Mouse (Mus musculus): ENCODE data around the gene Eya2. TPM values are rescaled to one million over a fixed set of nuclear protein-coding genes. Genes with fewer than 3 reads are reported as not detected.
A peak's percentile ranks its signal among the peaks of the same experiment; 100 is the strongest.

The Eya2 gene
- total RNA-seq, 2 experiments from 2014 or later = 3.7 to 5.1 TPM

- no peak for DNase-seq
- intact Hi-C loops (cut with DNase I; ENCODE audit: low total_unique reads) = no loop called here
These were observed 153.6 kb downstream of the Eya2 start for GRCm38 (mm10) chr2:165748426-165748825.

DNA sequence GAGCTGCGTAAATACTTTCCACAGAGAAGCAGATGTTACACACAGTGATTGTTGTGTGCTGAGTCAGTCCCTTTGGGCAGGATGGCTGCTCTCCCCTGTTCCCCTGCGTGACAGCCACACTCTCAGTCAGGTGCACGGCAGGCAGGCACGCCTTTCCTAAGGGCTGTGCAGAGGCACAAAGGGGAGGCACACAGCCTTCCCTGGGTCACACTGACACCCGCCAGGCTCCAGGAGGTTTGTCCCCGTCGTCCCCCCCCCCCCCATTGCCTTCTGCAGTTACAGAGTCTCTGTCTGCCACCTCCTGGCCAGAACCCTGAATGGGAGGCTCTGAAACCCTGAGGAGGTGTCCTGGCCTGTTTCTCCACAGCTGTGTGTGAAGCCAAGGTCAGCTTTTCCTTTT is 156.2 kb downstream of the Eya2 start:
- DNase-seq = peak; percentile 38
- intact Hi-C loops (cut with DNase I; ENCODE audit: low total_unique reads) = loop anchor here (2.0 kb wide), 1 partner anchor 218 kb away; no protein-coding TSS in a partner anchor

DNA sequence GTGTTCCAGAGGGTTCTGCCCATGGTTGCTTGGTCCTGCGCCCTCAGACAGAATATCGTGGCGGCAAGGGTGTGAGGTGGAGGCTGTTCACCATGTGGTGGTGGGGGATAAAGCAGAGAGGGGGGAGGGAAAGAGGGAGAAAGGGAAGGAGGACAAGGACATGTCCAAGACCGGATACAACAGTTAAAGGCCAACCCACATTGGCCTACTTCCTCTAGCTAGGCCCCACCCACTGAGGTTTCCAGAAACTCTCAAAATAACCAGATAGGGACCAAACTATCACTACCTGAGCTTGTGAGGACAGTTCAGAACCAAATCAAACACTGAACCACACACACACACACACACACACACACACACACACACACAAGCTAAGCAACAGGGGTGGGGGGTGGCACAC is 157.9 kb downstream of the Eya2 start:
- no peak for DNase-seq
- intact Hi-C loops (cut with DNase I; ENCODE audit: low total_unique reads) = no loop called here

DNA sequence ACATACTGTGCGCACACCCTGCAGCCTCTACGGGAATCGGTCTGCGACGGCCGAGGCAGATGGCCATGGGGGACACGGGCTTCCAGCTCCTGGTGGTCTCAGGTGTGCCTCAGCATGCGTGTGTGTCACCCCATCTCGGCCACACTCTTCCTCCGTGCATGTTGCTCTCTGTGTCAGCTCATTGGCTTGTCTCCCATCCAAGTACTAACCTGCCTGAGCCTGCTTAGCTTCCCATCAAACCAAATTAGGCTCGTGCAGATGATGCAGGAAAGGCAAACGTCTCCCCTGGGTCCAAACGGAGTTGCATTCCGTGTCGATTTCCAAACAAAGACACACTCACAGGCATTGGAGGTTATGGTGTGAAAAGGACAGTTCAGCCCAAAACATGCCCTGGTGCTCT is 163.0 kb downstream of the Eya2 start:
- DNase-seq = no peak
- intact Hi-C loops (cut with DNase I; ENCODE audit: low total_unique reads) = no loop called here

GRCm38 (mm10) chr2:165758534-165758933 is 163.7 kb downstream of the Eya2 start:
- intact Hi-C loops (cut with DNase I; ENCODE audit: low total_unique reads) = no loop called here
- no peak for DNase-seq

DNA sequence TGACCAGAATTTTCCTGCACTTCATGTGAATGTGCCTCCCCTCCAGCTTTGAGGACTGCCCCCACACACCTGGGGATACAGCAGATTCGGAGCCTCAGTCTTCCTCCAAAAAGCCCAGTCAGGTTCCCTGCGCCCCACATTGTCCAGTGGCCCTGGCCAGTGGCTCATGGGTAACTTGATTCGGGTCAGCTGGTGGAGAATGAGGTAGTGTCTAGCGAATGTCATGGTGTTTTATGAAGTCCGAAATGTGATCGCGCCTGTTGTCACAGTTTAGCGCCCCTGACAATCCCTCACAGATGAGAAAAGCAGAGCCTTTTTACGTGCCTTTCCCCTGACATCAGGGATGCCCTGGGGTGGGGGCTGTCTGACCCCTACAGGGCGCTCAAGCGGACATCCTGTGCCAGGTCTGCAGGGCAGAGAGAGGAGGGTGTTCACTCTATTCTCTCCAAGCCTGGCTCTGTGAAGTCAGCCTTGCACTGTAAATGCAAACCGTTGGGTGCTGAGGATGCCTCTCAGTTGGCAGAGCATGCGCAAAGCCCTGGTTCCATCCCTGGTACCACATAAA is 164.7 kb downstream of the Eya2 start:
- intact Hi-C loops (cut with DNase I; ENCODE audit: low total_unique reads) = no loop called here
- DNase-seq = no peak

GRCm38 (mm10) chr2:165768805-165769358 is 174.1 kb downstream of the Eya2 start:
- DNase-seq = no peak
- intact Hi-C loops (cut with DNase I; ENCODE audit: low total_unique reads) = no loop called here

DNA sequence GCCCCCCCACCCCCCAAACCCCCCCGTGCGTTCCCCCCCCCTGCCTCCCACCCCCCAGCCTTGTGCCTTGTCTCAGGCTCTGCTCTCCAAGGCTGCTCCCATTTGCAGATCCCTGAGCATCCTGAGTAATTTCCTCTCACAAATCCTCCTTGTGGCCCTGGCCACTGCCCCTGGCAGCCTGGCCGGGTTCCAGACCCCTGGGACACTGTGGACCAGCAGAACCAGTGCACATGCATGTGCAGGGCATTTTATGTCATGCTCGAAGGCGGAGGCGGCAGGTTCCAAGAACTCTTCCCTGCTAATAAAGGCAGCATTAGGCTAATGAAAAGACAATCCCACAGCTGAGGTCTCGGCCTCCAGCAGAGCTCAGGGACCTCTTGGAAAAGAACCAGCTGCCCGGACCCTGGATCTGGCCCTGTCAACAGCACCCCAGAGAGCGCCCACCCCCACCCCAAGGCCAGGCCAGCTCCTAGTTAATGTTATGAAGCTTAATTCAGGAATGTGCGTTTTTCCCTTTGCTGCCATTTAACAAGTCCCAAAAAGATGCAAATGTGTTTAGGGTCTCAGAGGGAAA is 174.6 kb downstream of the Eya2 start:
- no peak for DNase-seq
- intact Hi-C loops (cut with DNase I; ENCODE audit: low total_unique reads) = no loop called here

GRCm38 (mm10) chr2:165778927-165779326 is 184.1 kb downstream of the Eya2 start:
- intact Hi-C loops (cut with DNase I; ENCODE audit: low total_unique reads) = no loop called here
- DNase-seq = peak; percentile 70

- intact Hi-C loops (cut with DNase I; ENCODE audit: low total_unique reads) = loop anchor here (5.0 kb wide), 1 partner anchor 265 kb away; no protein-coding TSS in a partner anchor
- peak; percentile 79 for DNase-seq
These were observed 187.5 kb downstream of the Eya2 start for GRCm38 (mm10) chr2:165782324-165782723.

GRCm38 (mm10) chr2:165785312-165786036 is 190.6 kb downstream of the Eya2 start:
- DNase-seq = no peak
- intact Hi-C loops (cut with DNase I; ENCODE audit: low total_unique reads) = no loop called here

- DNase-seq = no peak
- intact Hi-C loops (cut with DNase I; ENCODE audit: low total_unique reads) = no loop called here
These were observed 191.6 kb downstream of the Eya2 start for GRCm38 (mm10) chr2:165786467-165786866.

GRCm38 (mm10) chr2:165788005-165788404 is 193.2 kb downstream of the Eya2 start:
- peak; percentile 75 for DNase-seq
- intact Hi-C loops (cut with DNase I; ENCODE audit: low total_unique reads) = no loop called here

- DNase-seq = no peak
- intact Hi-C loops (cut with DNase I; ENCODE audit: low total_unique reads) = no loop called here
These were observed 194.0 kb downstream of the Eya2 start for GRCm38 (mm10) chr2:165788796-165789195.

- DNase-seq = no peak
- intact Hi-C loops (cut with DNase I; ENCODE audit: low total_unique reads) = no loop called here
These were observed 194.8 kb downstream of the Eya2 start for GRCm38 (mm10) chr2:165789667-165790066.

DNA sequence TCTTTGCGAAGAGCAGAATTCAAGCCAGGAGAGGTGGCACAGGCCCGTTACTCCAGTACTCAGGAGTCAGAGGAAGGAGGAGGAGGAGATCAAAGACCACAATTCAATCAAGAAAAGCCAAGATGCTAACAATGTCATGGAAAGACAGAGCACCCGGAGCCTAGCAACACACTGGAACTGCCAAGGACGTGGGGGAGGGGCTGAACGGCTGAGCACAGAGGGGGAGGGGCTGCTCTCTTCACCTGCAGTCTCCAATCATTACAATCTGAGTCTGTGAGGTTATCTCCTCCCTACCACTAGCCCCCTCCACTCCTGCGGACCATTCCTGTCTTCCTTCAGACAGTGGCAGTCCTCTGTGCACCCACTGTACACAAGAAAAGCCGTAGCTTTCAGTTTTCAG is 196.2 kb downstream of the Eya2 start:
- no peak for DNase-seq
- intact Hi-C loops (cut with DNase I; ENCODE audit: low total_unique reads) = no loop called here

- peak; percentile 58 for DNase-seq
- intact Hi-C loops (cut with DNase I; ENCODE audit: low total_unique reads) = no loop called here
These were observed 196.8 kb downstream of the Eya2 start for GRCm38 (mm10) chr2:165791657-165792056.

GRCm38 (mm10) chr2:165792431-165793282 is 197.8 kb downstream of the Eya2 start:
- DNase-seq = no peak
- intact Hi-C loops (cut with DNase I; ENCODE audit: low total_unique reads) = no loop called here

DNA sequence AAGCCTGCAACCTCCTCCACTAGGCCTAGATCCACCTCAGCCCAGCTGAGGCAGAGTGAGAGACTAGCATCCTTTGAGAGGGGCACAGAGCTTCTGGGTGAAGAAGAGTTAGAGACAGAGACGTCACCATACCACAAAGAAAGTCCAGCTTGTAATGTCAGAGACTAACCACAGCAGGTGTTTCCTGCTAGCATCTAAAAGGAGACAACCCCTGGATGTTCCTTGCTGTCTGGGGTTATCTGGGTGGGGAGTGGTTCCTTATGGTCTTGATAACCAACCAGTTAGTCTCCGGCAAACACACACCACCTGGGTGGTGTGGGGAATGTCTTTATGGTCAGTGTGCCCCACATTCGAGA is 198.4 kb downstream of the Eya2 start:
- no peak for DNase-seq
- intact Hi-C loops (cut with DNase I; ENCODE audit: low total_unique reads) = no loop called here

GRCm38 (mm10) chr2:165797876-165798275 is 203.0 kb downstream of the Eya2 start:
- DNase-seq = no peak
- intact Hi-C loops (cut with DNase I; ENCODE audit: low total_unique reads) = no loop called here
